Mouse (Mus musculus) cortical plate, adult 2 months (tissue): ENCODE data around the gene Bcas3.

Source experiments
- CTCF ChIP-seq: fragments of 200-500 bp; IDR thresholded peaks from 2 replicates; pipeline ENCODE4 v1.5.1; 2011; ENCODE audit warnings: mild to moderate bottlenecking, control low read depth, low read length; ENCODE audit not compliant: insufficient read depth; ENCODE audit errors: extremely low read depth
- POLR2A ChIP-seq: fragments of 200-500 bp; IDR thresholded peaks from 2 replicates; pipeline ENCODE4 v1.6.1; 2011; ENCODE audit warnings: mild to moderate bottlenecking, low read length, control low read depth; ENCODE audit not compliant: insufficient read depth; ENCODE audit errors: extremely low read depth

DNA sequence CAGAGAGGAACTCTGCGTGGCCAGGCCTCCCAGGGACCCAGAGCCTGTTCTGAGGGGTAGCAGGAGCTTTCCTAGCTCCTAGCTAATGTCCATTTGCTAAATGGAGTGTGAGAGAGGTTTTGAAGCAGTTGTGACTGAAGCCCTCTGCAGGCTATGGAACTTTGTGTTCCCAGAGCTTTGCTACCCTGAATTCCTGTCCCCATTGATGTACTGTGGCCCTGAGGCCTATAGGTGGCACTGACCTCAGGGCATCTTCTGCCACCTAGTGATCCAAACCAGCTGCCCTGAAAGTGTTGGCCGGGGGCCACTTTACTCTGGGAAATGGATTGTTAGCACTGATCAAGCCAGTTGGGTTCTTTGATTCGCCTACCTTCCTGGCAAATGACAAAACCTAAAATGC is 380.6 kb downstream of the Bcas3 start:
- TF ChIP-seq CTCF (no peak), POLR2A (no peak)
